Comparison of ENCODE assay signal across 5 mouse cellular contexts in genomic region chr13:61978856-61979255, GRCm38 (mm10).
DNase-seq lines count a peak whose midpoint lies in the region; TF ChIP-seq lines count a peak whose summit lies in the region.
"Not testable (repeated sequence)": the region's sequence is repeated elsewhere in the genome, so short reads cannot be mapped to it uniquely, and the experiment has no call there.

No protein-coding gene starts in this region.

- not testable (repeated sequence) for H3K9ac ChIP-seq in ES-Bruce4 (ENCODE audit: low read depth, poor library complexity, severe bottlenecking); ES-E14 (ENCODE audit: insufficient read depth, low read depth, low read length, poor library complexity, severe bottlenecking)

- not testable (repeated sequence) for H3K9me3 ChIP-seq in ES-Bruce4 (replicated peaks; ENCODE audit: control insufficient read depth, insufficient read depth, low read length, poor library complexity, severe bottlenecking); ES-E14 (ENCODE audit: control insufficient read depth, insufficient read depth, low read depth, low read length)

- not testable (repeated sequence) for H3K36me3 ChIP-seq in ES-Bruce4 (ENCODE audit: control insufficient read depth, insufficient read depth, low read length, poor library complexity, severe bottlenecking); ES-E14 (ENCODE audit: control insufficient read depth, insufficient read depth, low read length, poor library complexity, severe bottlenecking)

- not testable (repeated sequence) for TF ChIP-seq CTCF in ES-Bruce4 (IDR thresholded peaks at IDR 0.05; ENCODE audit: low read depth, low read length)

- not testable (repeated sequence) for H3K27me3 ChIP-seq in ES-Bruce4 (ENCODE audit: control insufficient read depth, insufficient read depth, low read length, poor library complexity, severe bottlenecking)

- TF ChIP-seq POLR2A in ES-Bruce4 (IDR thresholded peaks at IDR 0.05; ENCODE audit: insufficient read depth, low read length): peak; percentile 19

- DNase-seq in 3134 (ENCODE audit: extremely low read depth, insufficient read length, low spot score) (peak; percentile 11), ES-E14 (ENCODE audit: low read depth, low spot score) (peak; percentile 13), WW6 (ENCODE audit: low read depth, low spot score) (peak; percentile 36)
- DNase-seq in testis, postnatal 14 days (ENCODE audit: low spot score): peak; percentile 6

- H3K4me3 ChIP-seq in ES-Bruce4 (ENCODE audit: low read depth, low read length) (peak overlapping the region; percentile 41), ES-E14 (ENCODE audit: insufficient read depth in 1 of 2, low read depth in 1 of 2, low read length in 2 of 2, poor library complexity in 1 of 2, severe bottlenecking in 1 of 2) (peak overlapping the region in 1 of 2 experiments; percentile 30; a peak in 1 of 4 replicates)

- in situ Hi-C loops in ES-E14 (cut with MboI; ENCODE audit: low sequenced_read_pairs in 2 of 2, unreplicated experiment in 2 of 2): not testable (repeated sequence)

- not testable (repeated sequence) for H3K27ac ChIP-seq in ES-Bruce4 (ENCODE audit: insufficient read depth, low read length); ES-E14 (ENCODE audit: insufficient read depth, low read depth, low read length, poor library complexity, severe bottlenecking)

- not testable (repeated sequence) for TF ChIP-seq EP300 in ES-Bruce4 (IDR thresholded peaks at IDR 0.05; ENCODE audit: insufficient read depth, low read depth, low read length)

- H3K4me1 ChIP-seq in ES-Bruce4 (ENCODE audit: control insufficient read depth, insufficient read depth, low read length); ES-E14 (ENCODE audit: control insufficient read depth in 2 of 2, insufficient read depth in 2 of 2, low read length in 2 of 2, poor library complexity in 1 of 2): not testable (repeated sequence)
